Mouse (Mus musculus): ENCODE results near the gene Zfp819. TPM values are rescaled to one million over a fixed set of nuclear protein-coding genes. Genes with fewer than 3 reads are reported as not detected.
"Not testable (repeated sequence)": the region's sequence is repeated elsewhere in the genome, so short reads cannot be mapped to it uniquely, and the experiment has no call there.

The Zfp819 gene
- polyA plus RNA-seq, 1 experiment from 2014 or later, result 0.25 TPM

GRCm38 (mm10) chr7:43654519-43654918 is 47.5 kb downstream of the Zfp819 start:
- H3K9ac ChIP-seq (replicated peaks), result no peak overlapping the region
- ATAC-seq (replicated peaks), result no peak
- WGBS, result 84% methylated on average over 3 of the region's 3 CpGs

DNA sequence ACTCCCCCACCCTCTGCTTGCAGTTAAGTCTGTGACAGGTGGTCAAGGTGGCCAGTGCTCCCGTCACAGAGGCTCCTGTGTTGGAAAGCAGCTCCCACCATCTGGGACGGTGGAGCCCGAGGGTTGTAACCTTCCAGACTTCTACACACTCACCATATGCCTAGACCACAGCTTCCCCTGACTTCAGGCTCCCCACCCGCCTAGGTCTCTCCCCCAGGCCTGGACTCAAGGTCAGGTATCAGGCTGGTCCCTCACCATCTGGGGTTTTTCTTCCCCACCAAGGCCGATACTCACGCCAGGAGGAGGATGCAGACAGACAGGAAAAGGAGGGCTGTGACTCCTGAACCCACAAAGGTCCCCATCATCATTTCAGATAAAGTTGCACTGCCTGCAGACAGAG is 49.3 kb downstream of the Zfp819 start:
- Histone ChIP-seq H3K9ac (replicated peaks) (no peak overlapping the region), H3K4me3 (no peak overlapping the region), H3K27me3 (no peaks in the 10 kb centered on the region), H3K9me3 (no peaks in the 10 kb centered on the region), H3K4me2 (replicated peaks) (no peak overlapping the region), H3K4me1 (no peaks in the 10 kb centered on the region), H3K27ac (replicated peaks) (no peak overlapping the region), H3K36me3 (no peaks in the 10 kb centered on the region)
- no peak for ATAC-seq (replicated peaks)
- WGBS, result 80% methylated on average over 6 of the region's 6 CpGs

More at GRCm38 (mm10) chr7:43654519-43654918, 47.5 kb downstream of the Zfp819 start:
- H3K4me3 ChIP-seq, result no peak overlapping the region
- H3K36me3 ChIP-seq, result no peaks in the 10 kb centered on the region
- no peaks in the 10 kb centered on the region for H3K27me3 ChIP-seq
- H3K9me3 ChIP-seq, result no peaks in the 10 kb centered on the region
- H3K4me2 ChIP-seq (replicated peaks), result no peak overlapping the region
- H3K27ac ChIP-seq (replicated peaks), result no peak overlapping the region
- no peaks in the 10 kb centered on the region for H3K4me1 ChIP-seq

GRCm38 (mm10) chr7:43660002-43660401 is 53.0 kb downstream of the Zfp819 start, which contains the start of gene Siglece:
Gene Siglece, minus strand, starts transcription at chr7:43660161.
- Histone ChIP-seq H3K4me3 (no peak within 1 kb of the TSS), H3K9ac (replicated peaks) (no peak within 1 kb of the TSS), H3K27ac (replicated peaks) (no peak within 1 kb of the TSS), H3K27me3 (no peaks in the 10 kb centered on the region), H3K36me3 (no peaks in the 10 kb centered on the region), H3K9me3 (no peaks in the 10 kb centered on the region), H3K4me2 (replicated peaks) (no peak within 1 kb of the TSS), H3K4me1 (no peaks in the 10 kb centered on the region)
- WGBS, result 61% methylated on average over 1 of the region's 1 CpGs
- ATAC-seq (replicated peaks), result no peak

DNA sequence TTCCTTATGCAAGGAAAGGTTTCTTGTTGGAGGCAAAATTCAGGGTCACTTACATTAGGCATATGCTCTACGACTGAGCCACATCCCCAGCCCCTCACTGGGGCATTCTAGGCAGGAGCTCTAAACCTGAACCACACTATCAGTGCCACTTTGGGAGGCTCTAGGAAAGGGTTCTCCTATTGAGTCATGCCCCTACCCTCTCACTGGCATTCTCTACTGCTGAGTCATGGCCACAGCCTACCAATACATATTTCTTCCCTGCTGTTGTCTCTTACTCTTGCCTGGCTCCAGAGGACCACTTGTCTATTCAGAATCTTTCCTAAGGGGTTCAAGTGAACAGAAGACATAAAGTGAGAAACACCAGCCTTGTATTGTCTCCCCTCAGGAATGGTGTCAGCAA is 55.8 kb downstream of the Zfp819 start:
- H3K4me3 ChIP-seq, result no peak overlapping the region
- H3K9ac ChIP-seq (replicated peaks), result no peak overlapping the region
- H3K27me3 ChIP-seq, result no peaks in the 10 kb centered on the region
- 96% methylated on average over 1 of the region's 1 CpGs for WGBS
- no peak overlapping the region for H3K27ac ChIP-seq (replicated peaks)
- H3K9me3 ChIP-seq, result no peaks in the 10 kb centered on the region
- H3K4me1 ChIP-seq, result no peaks in the 10 kb centered on the region
- H3K36me3 ChIP-seq, result no peaks in the 10 kb centered on the region
- ATAC-seq (replicated peaks), result no peak
- H3K4me2 ChIP-seq (replicated peaks), result no peak overlapping the region

DNA sequence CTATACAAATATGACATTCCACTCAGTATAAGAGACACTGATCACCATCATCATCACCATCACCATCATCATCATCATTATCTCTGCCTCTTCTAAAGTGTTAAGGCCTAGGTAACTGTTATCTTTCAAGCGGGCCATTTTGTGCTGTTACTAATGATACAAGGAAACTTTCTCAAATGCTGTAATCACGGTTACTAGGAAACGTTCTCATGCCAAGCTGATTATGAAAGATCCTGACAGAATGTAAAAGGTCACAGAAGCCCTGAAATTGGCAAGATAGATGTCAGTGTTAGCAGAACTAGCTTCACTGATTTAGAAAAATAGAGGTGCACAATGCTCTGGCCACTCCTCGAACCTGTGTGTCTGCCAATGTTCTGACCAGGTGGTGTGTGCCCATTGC is 60.3 kb downstream of the Zfp819 start:
- not testable (repeated sequence) for ATAC-seq (replicated peaks); H3K27ac ChIP-seq (replicated peaks); H3K9me3 ChIP-seq; H3K4me1 ChIP-seq; H3K4me3 ChIP-seq; H3K27me3 ChIP-seq; H3K4me2 ChIP-seq (replicated peaks); H3K9ac ChIP-seq (replicated peaks); H3K36me3 ChIP-seq
- 89% methylated on average over 4 of the region's 4 CpGs for WGBS

Other genes with a start within 250 kb of the Zfp819 start
- not detected in 2 replicates for gene Siglecg, start 199.0 kb upstream of the Zfp819 start, polyA plus RNA-seq (2015; fragmentation: Nextera tagmentation; extraction: Ambion mirVana)
- not detected in 2 replicates for gene Lim2, start 179.5 kb upstream of the Zfp819 start, polyA plus RNA-seq (2015; fragmentation: Nextera tagmentation; extraction: Ambion mirVana)
- gene Nkg7, start 170.1 kb upstream of the Zfp819 start, polyA plus RNA-seq (2015; fragmentation: Nextera tagmentation; extraction: Ambion mirVana), result not detected in 2 replicates
- gene Cldnd2, start 166.4 kb upstream of the Zfp819 start, polyA plus RNA-seq (2015; fragmentation: Nextera tagmentation; extraction: Ambion mirVana), result not detected in 2 replicates
- gene Etfb, start 163.1 kb upstream of the Zfp819 start, polyA plus RNA-seq (2015; fragmentation: Nextera tagmentation; extraction: Ambion mirVana), result 131 and 136 TPM in 2 replicates
- gene Gm45233, start 163.0 kb upstream of the Zfp819 start, polyA plus RNA-seq (2015; fragmentation: Nextera tagmentation; extraction: Ambion mirVana), result not detected in 2 replicates
- 7.8 and 8.3 TPM in 2 replicates for gene Vsig10l, start 144.0 kb upstream of the Zfp819 start, polyA plus RNA-seq (2015; fragmentation: Nextera tagmentation; extraction: Ambion mirVana)
- 4.8 and 4.9 TPM in 2 replicates for gene Iglon5, start 117.1 kb upstream of the Zfp819 start, polyA plus RNA-seq (2015; fragmentation: Nextera tagmentation; extraction: Ambion mirVana)
- not detected in 2 replicates for gene 4931406B18Rik, start 101.2 kb upstream of the Zfp819 start, polyA plus RNA-seq (2015; fragmentation: Nextera tagmentation; extraction: Ambion mirVana)
- 0.88 and 1.0 TPM in 2 replicates for gene Cd33, start 62.7 kb upstream of the Zfp819 start, polyA plus RNA-seq (2015; fragmentation: Nextera tagmentation; extraction: Ambion mirVana)
- 11.3 and 11.5 TPM in 2 replicates for gene Zfp658, start 44.9 kb upstream of the Zfp819 start, polyA plus RNA-seq (2015; fragmentation: Nextera tagmentation; extraction: Ambion mirVana)
- 15.8 and 17.9 TPM in 2 replicates for gene Zfp719, start 27.6 kb upstream of the Zfp819 start, polyA plus RNA-seq (2015; fragmentation: Nextera tagmentation; extraction: Ambion mirVana)
- gene Ceacam18, start 27.5 kb downstream of the Zfp819 start, polyA plus RNA-seq (2015; fragmentation: Nextera tagmentation; extraction: Ambion mirVana), result not detected in 2 replicates
- 0.13 and 0.18 TPM in 2 replicates for gene Siglece, start 53.0 kb downstream of the Zfp819 start, polyA plus RNA-seq (2015; fragmentation: Nextera tagmentation; extraction: Ambion mirVana)
- 29.3 and 31.1 TPM in 2 replicates for gene Ctu1, start 64.8 kb downstream of the Zfp819 start, polyA plus RNA-seq (2015; fragmentation: Nextera tagmentation; extraction: Ambion mirVana)
- gene Klk14, start 83.2 kb downstream of the Zfp819 start, polyA plus RNA-seq (2015; fragmentation: Nextera tagmentation; extraction: Ambion mirVana), result not detected in 2 replicates
- not detected in 2 replicates for gene Klk13, start 105.4 kb downstream of the Zfp819 start, polyA plus RNA-seq (2015; fragmentation: Nextera tagmentation; extraction: Ambion mirVana)
- gene Klk12, start 161.7 kb downstream of the Zfp819 start, polyA plus RNA-seq (2015; fragmentation: Nextera tagmentation; extraction: Ambion mirVana), result not detected in 2 replicates
- not detected in 2 replicates for gene Klk11, start 167.4 kb downstream of the Zfp819 start, polyA plus RNA-seq (2015; fragmentation: Nextera tagmentation; extraction: Ambion mirVana)
- gene Klk10, start 173.9 kb downstream of the Zfp819 start, polyA plus RNA-seq (2015; fragmentation: Nextera tagmentation; extraction: Ambion mirVana), result 0.17 and 0.36 TPM in 2 replicates
- not detected in 2 replicates for gene Klk9, start 184.7 kb downstream of the Zfp819 start, polyA plus RNA-seq (2015; fragmentation: Nextera tagmentation; extraction: Ambion mirVana)
- gene Klk8, start 190.4 kb downstream of the Zfp819 start, polyA plus RNA-seq (2015; fragmentation: Nextera tagmentation; extraction: Ambion mirVana), result 4.8 and 6.4 TPM in 2 replicates
- gene Klk7, start 204.1 kb downstream of the Zfp819 start, polyA plus RNA-seq (2015; fragmentation: Nextera tagmentation; extraction: Ambion mirVana), result not detected in 2 replicates
- gene Klk6, start 217.3 kb downstream of the Zfp819 start, polyA plus RNA-seq (2015; fragmentation: Nextera tagmentation; extraction: Ambion mirVana), result not detected in 2 replicates
- gene Klk5, start 234.8 kb downstream of the Zfp819 start, polyA plus RNA-seq (2015; fragmentation: Nextera tagmentation; extraction: Ambion mirVana), result not detected in 2 replicates